In the genomic region with DNA sequence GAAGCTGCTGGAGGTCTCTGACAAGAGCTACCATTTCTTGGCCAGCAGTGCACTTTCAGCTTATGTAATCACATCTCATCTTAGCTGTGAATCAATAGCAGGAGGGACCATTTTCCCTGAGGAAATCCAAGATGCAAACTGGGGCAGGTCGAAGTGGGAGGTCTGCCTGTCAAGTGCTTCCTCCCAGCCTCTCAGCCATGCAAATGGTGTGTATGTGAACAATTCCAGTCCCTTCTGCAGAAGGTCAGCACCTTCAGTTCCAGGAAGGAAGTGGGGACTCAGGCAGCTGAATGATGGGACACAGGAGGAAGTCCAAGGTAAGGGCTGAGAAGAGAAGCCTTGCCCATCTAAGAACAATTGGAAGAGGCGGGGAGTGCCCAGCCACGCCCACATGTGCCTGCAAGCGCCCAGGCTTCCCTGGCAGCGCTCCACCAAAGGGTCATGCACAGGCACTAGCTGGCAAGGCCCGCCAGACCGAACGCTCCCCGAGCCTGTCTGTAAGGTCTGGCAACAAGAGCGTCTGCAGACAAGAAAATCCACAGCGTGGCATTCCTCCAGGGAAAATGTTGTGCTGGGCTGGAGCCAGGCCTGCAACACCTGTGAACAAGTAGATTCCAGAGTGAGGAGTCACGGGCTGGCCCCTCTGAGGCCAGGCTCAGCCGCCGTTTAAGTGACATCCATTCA, we compare ENCODE assay signal across 8 mouse cellular contexts.
DNase-seq lines count a peak whose midpoint lies in the region; ATAC-seq and TF ChIP-seq lines count a peak whose summit lies in the region.

No protein-coding gene starts in this region.

- H3K4me3 ChIP-seq in liver, adult 2 months (ENCODE audit: insufficient read depth, low read depth, low read length), result no peak overlapping the region
- H3K4me3 ChIP-seq in liver, embryonic 11.5 days (ENCODE audit: low read depth, low read length), result no peak overlapping the region
- no peak overlapping the region for H3K4me3 ChIP-seq in intestine, postnatal 0 days (ENCODE audit: low read depth, low read length)
- H3K4me3 ChIP-seq in lung, postnatal 0 days (ENCODE audit: low read depth, low read length), result no peak overlapping the region

- H3K36me3 ChIP-seq in liver, adult 2 months (ENCODE audit: control insufficient read depth, insufficient read depth, low read length), result no peaks in the 10 kb centered on the region
- peaks cover 6% of the 10 kb centered on the region for H3K36me3 ChIP-seq in liver, embryonic 11.5 days (ENCODE audit: control insufficient read depth, insufficient read depth, low read length)
- H3K36me3 ChIP-seq in intestine, postnatal 0 days (ENCODE audit: control insufficient read depth, insufficient read depth), result no peaks in the 10 kb centered on the region
- no peaks in the 10 kb centered on the region for H3K36me3 ChIP-seq in lung, postnatal 0 days (ENCODE audit: insufficient read depth, low read length)

- 0 out of 2 replicates have a peak, but pooled peaks have one; percentile 22 for TF ChIP-seq EP300 in lung, postnatal 0 days (IDR thresholded peaks at IDR 0.05)

- TF ChIP-seq CTCF in liver, adult 2 months (IDR thresholded peaks at IDR 0.05; ENCODE audit: low read depth, low read length), result no peak
- TF ChIP-seq CTCF in intestine, postnatal 0 days (IDR thresholded peaks at IDR 0.05; ENCODE audit: low read depth), result no peak
- no peak for TF ChIP-seq CTCF in lung, postnatal 0 days (IDR thresholded peaks at IDR 0.05)

- peaks cover 4% of the 10 kb centered on the region; the same call in 1 of the 2 replicates for H3K9me3 ChIP-seq in liver, embryonic 11.5 days (ENCODE audit: control insufficient read depth, low read length)
- H3K9me3 ChIP-seq in intestine, postnatal 0 days (ENCODE audit: control insufficient read depth), result 0 out of 2 replicates have a peak, but pooled peaks cover 5% of the 10 kb centered on the region
- H3K9me3 ChIP-seq in lung, postnatal 0 days (ENCODE audit: low read length), result 0 out of 2 replicates have a peak, but pooled peaks cover 6% of the 10 kb centered on the region

- H3K27ac ChIP-seq in liver, adult 2 months (replicated peaks; ENCODE audit: insufficient read depth, low read depth, low read length), result no peak overlapping the region
- no peak overlapping the region for H3K27ac ChIP-seq in liver, embryonic 11.5 days (ENCODE audit: low read depth, low read length)
- H3K27ac ChIP-seq in intestine, postnatal 0 days (ENCODE audit: low read depth, low read length), result no peak overlapping the region
- H3K27ac ChIP-seq in lung, postnatal 0 days (ENCODE audit: low read length), result no peak overlapping the region

- H3K27me3 ChIP-seq in liver, adult 2 months (ENCODE audit: control insufficient read depth, insufficient read depth, low read length), result no peaks in the 10 kb centered on the region
- no peaks in the 10 kb centered on the region for H3K27me3 ChIP-seq in liver, embryonic 11.5 days (replicated peaks; ENCODE audit: control insufficient read depth, insufficient read depth, low read length)
- H3K27me3 ChIP-seq in intestine, postnatal 0 days (replicated peaks; ENCODE audit: control insufficient read depth, insufficient read depth, low read length), result no peaks in the 10 kb centered on the region
- no peaks in the 10 kb centered on the region for H3K27me3 ChIP-seq in lung, postnatal 0 days (replicated peaks; ENCODE audit: insufficient read depth, low read length)

- H3K79me2 ChIP-seq in liver, adult 2 months (ENCODE audit: control insufficient read depth, insufficient read depth, low read length), result no peaks in the 10 kb centered on the region

- H3K4me2 ChIP-seq in liver, embryonic 11.5 days, result no peak overlapping the region
- 0 out of 2 replicates have a peak overlapping the region, but pooled peaks have one; percentile 7 for H3K4me2 ChIP-seq in intestine, postnatal 0 days (replicated peaks; ENCODE audit: low read depth)
- peak overlapping the region; percentile 19 for H3K4me2 ChIP-seq in lung, postnatal 0 days (replicated peaks; ENCODE audit: low read depth, low read length)

- ATAC-seq in liver, embryonic 11.5 days (replicated peaks; ENCODE audit: low FRiP score), result no peak
- ATAC-seq in granulocyte monocyte progenitor cell, adult 5-6 weeks (replicated peaks; ENCODE audit: poor library complexity, severe bottlenecking), result peak; percentile 5; the same call in 1 of the 2 replicates
- ATAC-seq in intestine, postnatal 0 days, result peak; percentile 43; the same call in 1 of the 2 replicates
- peak; percentile 82 for ATAC-seq in lung, postnatal 0 days

- DNase-seq in liver, adult 2 months (ENCODE audit: extremely low read depth, low read depth, low spot score), result peak; percentile 13
- DNase-seq in liver, embryonic 11.5 days (ENCODE audit: low spot score), result no peak
- DNase-seq in brain, adult 2 months (ENCODE audit: low read depth, low spot score), result peak; percentile 74
- peak; percentile 80 for DNase-seq in lung, postnatal 0 days (ENCODE audit: low spot score)
- DNase-seq in urinary bladder, postnatal 36 days (ENCODE audit: low spot score in 2 of 2), result peak; percentile 7 to 64
- no peak for DNase-seq in T-cell, adult 2 months (ENCODE audit: low spot score)

- 68% methylated on average over 14 of the region's 14 CpGs for WGBS in liver, adult 2 months
- WGBS in liver, embryonic 11.5 days, result 69% methylated on average over 14 of the region's 14 CpGs
- WGBS in intestine, postnatal 0 days, result 50% methylated on average over 14 of the region's 14 CpGs
- 15% methylated on average over 14 of the region's 14 CpGs for WGBS in lung, postnatal 0 days

- no peaks in the 10 kb centered on the region for H3K4me1 ChIP-seq in liver, adult 2 months (ENCODE audit: control insufficient read depth, insufficient read depth, low read length)
- H3K4me1 ChIP-seq in liver, embryonic 11.5 days (replicated peaks; ENCODE audit: control insufficient read depth, insufficient read depth, low read length), result no peaks in the 10 kb centered on the region; the same call in 1 of the 2 replicates
- no peaks in the 10 kb centered on the region for H3K4me1 ChIP-seq in intestine, postnatal 0 days (replicated peaks; ENCODE audit: control insufficient read depth, insufficient read depth, low read length)
- no peaks in the 10 kb centered on the region for H3K4me1 ChIP-seq in lung, postnatal 0 days (ENCODE audit: insufficient read depth, low read depth, low read length)

- no peak for TF ChIP-seq POLR2A in liver, adult 2 months (IDR thresholded peaks at IDR 0.05; ENCODE audit: extremely low read depth, insufficient read depth, low read length)

- H3K9ac ChIP-seq in liver, adult 2 months (ENCODE audit: low read depth, low read length), result no peak overlapping the region
- no peak overlapping the region for H3K9ac ChIP-seq in liver, embryonic 11.5 days (ENCODE audit: low read depth, low read length)
- no peak overlapping the region for H3K9ac ChIP-seq in intestine, postnatal 0 days (ENCODE audit: low read depth, low read length)
- H3K9ac ChIP-seq in lung, postnatal 0 days (replicated peaks; ENCODE audit: low read depth), result no peak overlapping the region

Comparison
In these comparisons a context has a peak if more than half of its experiments do, and no peak if none do; other contexts are left out.
1. DNase-seq: peak in liver, adult 2 months (single experiment), brain, adult 2 months (single experiment), lung, postnatal 0 days (single experiment) and urinary bladder, postnatal 36 days (2 of 2); none in liver, embryonic 11.5 days (single experiment) and T-cell, adult 2 months (single experiment).